Mouse (Mus musculus) midbrain, embryonic 13.5 days (tissue): ENCODE measurements around the gene Sh3bgrl3. TPM values are rescaled to one million over a fixed set of nuclear protein-coding genes. Genes with fewer than 3 reads are reported as not detected.
"Not testable (repeated sequence)": the region's sequence is repeated elsewhere in the genome, so short reads cannot be mapped to it uniquely, and the experiment has no call there.

ENCODE experiments used
- ATAC-seq: fragments of 200-750 bp; cut with Nextera tagmentation; 2 replicates; pipeline ENCODE4 v1.8.0; 2017; ENCODE audit warnings: mild to moderate bottlenecking, moderate TSS enrichment, moderate library complexity
- H3K27ac ChIP-seq: fragments of 300-500 bp; sonication (generic); 2 replicates; pipeline ENCODE4 v1.5.1; 2015; ENCODE audit warnings: inconsistent platforms, mild to moderate bottlenecking, moderate library complexity
- H3K27me3 ChIP-seq: fragments of 300-500 bp; sonication (generic); 2 replicates; pipeline ENCODE4 v1.6.1; 2015; ENCODE audit warnings: mild to moderate bottlenecking, inconsistent platforms
- H3K36me3 ChIP-seq: fragments of 300-500 bp; sonication (generic); 2 replicates; pipeline ENCODE4 v1.6.1; 2015; ENCODE audit warnings: mild to moderate bottlenecking, inconsistent platforms
- H3K4me1 ChIP-seq: fragments of 300-500 bp; sonication (generic); replicated peaks from 2 replicates; pipeline ENCODE4 v1.6.1; 2015; ENCODE audit warnings: inconsistent platforms
- H3K4me2 ChIP-seq: fragments of 300-500 bp; sonication (generic); replicated peaks from 2 replicates; pipeline ENCODE4 v1.6.1; 2015; ENCODE audit warnings: moderate library complexity, mild to moderate bottlenecking, inconsistent platforms
- H3K4me3 ChIP-seq: fragments of 300-500 bp; sonication (generic); replicated peaks from 2 replicates; pipeline ENCODE4 v1.5.1; 2015; ENCODE audit warnings: mild to moderate bottlenecking, inconsistent platforms
- H3K9ac ChIP-seq: fragments of 300-500 bp; sonication (generic); replicated peaks from 2 replicates; pipeline ENCODE4 v1.6.1; 2015; ENCODE audit warnings: mild to moderate bottlenecking, inconsistent platforms
- H3K9me3 ChIP-seq: fragments of 300-500 bp; sonication (generic); 2 replicates; pipeline ENCODE4 v1.6.1; 2016; ENCODE audit warnings: mild to moderate bottlenecking, inconsistent platforms
- WGBS: fragments of 180-500 bp; shearing (Covaris S2); methylation state at CpG from one replicate; pipeline ENCODE4 v1.1.7; 2015; 5-methylcytosine and 5-hydroxymethylcytosine counted together
- polyA plus RNA-seq: library from polyadenylated mRNA; unstranded; fragments of >200 nt; fragmentation: Nextera tagmentation; extraction: Ambion mirVana; gene quantifications from 2 replicates; pipeline ENCODE4 v1.2.1, GENCODE M21; 2015

The Sh3bgrl3 gene
- polyA plus RNA-seq, 1 experiment from 2014 or later, result 319 TPM

- 94% methylated on average over 3 of the region's 3 CpGs for WGBS
Measured at GRCm38 (mm10) chr4:134154354-134154753, 25.8 kb upstream of the Sh3bgrl3 start.

GRCm38 (mm10) chr4:134153656-134154055 is 25.1 kb upstream of the Sh3bgrl3 start:
- no peak overlapping the region for H3K27ac ChIP-seq
- H3K4me2 ChIP-seq, result no peak overlapping the region
- peaks cover 56% of the 10 kb centered on the region for H3K36me3 ChIP-seq
- ATAC-seq, result no peak
- H3K4me3 ChIP-seq, result no peak overlapping the region
- 96% methylated on average over 3 of the region's 3 CpGs for WGBS
- H3K9me3 ChIP-seq, result no peaks in the 10 kb centered on the region
- H3K27me3 ChIP-seq, result peaks cover 2% of the 10 kb centered on the region; the same call in 1 of the 2 replicates
- H3K9ac ChIP-seq, result no peak overlapping the region
- H3K4me1 ChIP-seq, result no peaks in the 10 kb centered on the region

More at GRCm38 (mm10) chr4:134154354-134154753, 25.8 kb upstream of the Sh3bgrl3 start:
- H3K36me3 ChIP-seq, result peaks cover 49% of the 10 kb centered on the region
- H3K27ac ChIP-seq, result no peak overlapping the region
- no peak for ATAC-seq
- no peak overlapping the region for H3K4me2 ChIP-seq
- H3K27me3 ChIP-seq, result peaks cover 7% of the 10 kb centered on the region
- H3K9me3 ChIP-seq, result no peaks in the 10 kb centered on the region
- H3K4me1 ChIP-seq, result no peaks in the 10 kb centered on the region
- no peak overlapping the region for H3K9ac ChIP-seq
- H3K4me3 ChIP-seq, result no peak overlapping the region

- H3K27ac ChIP-seq, result no peak overlapping the region
- no peak for ATAC-seq
- no peaks in the 10 kb centered on the region for H3K27me3 ChIP-seq
- H3K36me3 ChIP-seq, result peaks cover 70% of the 10 kb centered on the region
- no peak overlapping the region for H3K4me3 ChIP-seq
- H3K9ac ChIP-seq, result no peak overlapping the region
- no peaks in the 10 kb centered on the region for H3K4me1 ChIP-seq
- H3K9me3 ChIP-seq, result no peaks in the 10 kb centered on the region
- 89% methylated on average over 3 of the region's 3 CpGs for WGBS
- no peak overlapping the region for H3K4me2 ChIP-seq
Measured at GRCm38 (mm10) chr4:134152112-134152511, 23.5 kb upstream of the Sh3bgrl3 start.

GRCm38 (mm10) chr4:134149389-134149788 is 20.8 kb upstream of the Sh3bgrl3 start:
- 96% methylated on average over 4 of the region's 4 CpGs for WGBS
- H3K36me3 ChIP-seq, result peaks cover 71% of the 10 kb centered on the region

GRCm38 (mm10) chr4:134144297-134144696 is 15.7 kb upstream of the Sh3bgrl3 start:
- not testable (repeated sequence) for H3K27ac ChIP-seq, H3K9me3 ChIP-seq, H3K4me3 ChIP-seq, H3K27me3 ChIP-seq, H3K4me1 ChIP-seq, ATAC-seq, H3K4me2 ChIP-seq, H3K9ac ChIP-seq
- H3K36me3 ChIP-seq, result peaks cover 42% of the 10 kb centered on the region
- 95% methylated on average over 5 of the region's 5 CpGs for WGBS

More at GRCm38 (mm10) chr4:134149389-134149788, 20.8 kb upstream of the Sh3bgrl3 start:
- ATAC-seq, result no peak
- Histone ChIP-seq H3K9me3 (no peaks in the 10 kb centered on the region), H3K4me3 (no peak overlapping the region), H3K9ac (no peak overlapping the region), H3K4me2 (no peak overlapping the region), H3K4me1 (no peaks in the 10 kb centered on the region), H3K27me3 (no peaks in the 10 kb centered on the region), H3K27ac (no peak overlapping the region)

GRCm38 (mm10) chr4:134138857-134139256 is 10.3 kb upstream of the Sh3bgrl3 start:
- H3K27me3 ChIP-seq, result no peaks in the 10 kb centered on the region
- H3K36me3 ChIP-seq, result peaks cover 22% of the 10 kb centered on the region
- no peaks in the 10 kb centered on the region for H3K9me3 ChIP-seq
- H3K4me3 ChIP-seq, result no peak overlapping the region
- H3K4me1 ChIP-seq, result no peaks in the 10 kb centered on the region
- ATAC-seq, result no peak
- no peak overlapping the region for H3K4me2 ChIP-seq
- H3K9ac ChIP-seq, result no peak overlapping the region
- 74% methylated on average over 2 of the region's 2 CpGs for WGBS
- no peak overlapping the region for H3K27ac ChIP-seq

- H3K27me3 ChIP-seq, result no peaks in the 10 kb centered on the region
- H3K36me3 ChIP-seq, result peaks cover 27% of the 10 kb centered on the region
- ATAC-seq, result no peak
- no peaks in the 10 kb centered on the region for H3K9me3 ChIP-seq
- no peaks in the 10 kb centered on the region for H3K4me1 ChIP-seq
- H3K9ac ChIP-seq, result no peak overlapping the region
- 84% methylated on average over 3 of the region's 3 CpGs for WGBS
- H3K4me2 ChIP-seq, result no peak overlapping the region
- no peak overlapping the region for H3K27ac ChIP-seq
- H3K4me3 ChIP-seq, result no peak overlapping the region
Measured at GRCm38 (mm10) chr4:134136280-134136926, 7.8 kb upstream of the Sh3bgrl3 start.

GRCm38 (mm10) chr4:134132519-134133095 is 4.0 kb upstream of the Sh3bgrl3 start:
- Histone ChIP-seq H3K27me3 (no peaks in the 10 kb centered on the region), H3K9me3 (no peaks in the 10 kb centered on the region), H3K4me3 (no peak overlapping the region), H3K36me3 (peaks cover 26% of the 10 kb centered on the region), H3K27ac (no peak overlapping the region), H3K9ac (no peak overlapping the region), H3K4me1 (peaks cover 14% of the 10 kb centered on the region), H3K4me2 (no peak overlapping the region)
- WGBS, result 90% methylated on average over 8 of the region's 8 CpGs
- ATAC-seq, result no peak

- ATAC-seq, result no peak
- WGBS, result 94% methylated on average over 3 of the region's 3 CpGs
- no peak overlapping the region for H3K4me2 ChIP-seq
- no peaks in the 10 kb centered on the region for H3K9me3 ChIP-seq
- H3K9ac ChIP-seq, result no peak overlapping the region
- peaks cover 18% of the 10 kb centered on the region for H3K4me1 ChIP-seq
- H3K4me3 ChIP-seq, result no peak overlapping the region
- no peaks in the 10 kb centered on the region for H3K27me3 ChIP-seq
- no peak overlapping the region for H3K27ac ChIP-seq
- H3K36me3 ChIP-seq, result peaks cover 21% of the 10 kb centered on the region
Measured at GRCm38 (mm10) chr4:134132117-134132516, 3.5 kb upstream of the Sh3bgrl3 start.

GRCm38 (mm10) chr4:134129482-134129881 is 893 bp upstream of the Sh3bgrl3 start:
- Histone ChIP-seq H3K9me3 (no peaks in the 10 kb centered on the region), H3K9ac (no peak overlapping the region), H3K36me3 (peaks cover 21% of the 10 kb centered on the region), H3K27ac (no peak overlapping the region), H3K4me1 (peaks cover 25% of the 10 kb centered on the region), H3K4me3 (0 out of 2 replicates have a peak overlapping the region, but pooled peaks have one; percentile 88), H3K4me2 (peak overlapping the region; percentile 86), H3K27me3 (no peaks in the 10 kb centered on the region)
- ATAC-seq, result no peak
- WGBS, result 53% methylated on average over 6 of the region's 6 CpGs

GRCm38 (mm10) chr4:134128983-134129362 is 384 bp upstream of the Sh3bgrl3 start:
- Histone ChIP-seq H3K9me3 (no peaks in the 10 kb centered on the region), H3K27me3 (no peaks in the 10 kb centered on the region), H3K9ac (peak overlapping the region; percentile 93), H3K4me3 (peak overlapping the region; percentile 88), H3K4me1 (peaks cover 29% of the 10 kb centered on the region), H3K4me2 (peak overlapping the region; percentile 86), H3K36me3 (peaks cover 21% of the 10 kb centered on the region), H3K27ac (peak overlapping the region; percentile 83)
- ATAC-seq, result peak; percentile 65
- WGBS, result 4% methylated on average over 14 of the region's 14 CpGs

GRCm38 (mm10) chr4:134127793-134128192 is 796 bp downstream of the Sh3bgrl3 start:
- Histone ChIP-seq H3K9me3 (no peaks in the 10 kb centered on the region), H3K27me3 (no peaks in the 10 kb centered on the region), H3K36me3 (peaks cover 21% of the 10 kb centered on the region), H3K27ac (no peak overlapping the region), H3K4me2 (peak overlapping the region; percentile 86), H3K4me1 (peaks cover 29% of the 10 kb centered on the region), H3K4me3 (peak overlapping the region; percentile 88), H3K9ac (peak overlapping the region; percentile 93)
- ATAC-seq, result no peak
- 60% methylated on average over 8 of the region's 8 CpGs for WGBS
